Mouse (Mus musculus): Measurements from ENCODE around the gene Clint1.

GRCm38 (mm10) chr11:45921480-45921898 lies 69.6 kb downstream of the Clint1 start:
- no peak for TF ChIP-seq CTCF (IDR thresholded peaks at IDR 0.05; ENCODE audit: borderline replicate concordance, control insufficient read depth, extremely low read depth, insufficient read depth, low read length, poor library complexity)
- no peak for TF ChIP-seq POLR2A (IDR thresholded peaks at IDR 0.05; ENCODE audit: control insufficient read depth, extremely low read depth, insufficient read depth, low read length, poor library complexity)

Data from thymus, adult 2 months (tissue).